Mouse (Mus musculus) embryonic facial prominence, embryonic 15.5 days (tissue): ENCODE data around the gene BC035044. TPM values are rescaled to one million over a fixed set of nuclear protein-coding genes. Genes with fewer than 3 reads are reported as not detected.

Experiments
- ATAC-seq: fragments of 200-750 bp; cut with Nextera tagmentation; 2 replicates; pipeline ENCODE4 v1.8.0; 2017; ENCODE audit warnings: low read depth, moderate TSS enrichment; ENCODE audit not compliant: insufficient number of reproducible peaks, low FRiP score, low TSS enrichment
- H3K27ac ChIP-seq: fragments of 300-500 bp; sonication (generic); replicated peaks from 2 replicates; pipeline ENCODE4 v1.5.1; 2015; ENCODE audit warnings: mild to moderate bottlenecking, inconsistent platforms
- H3K27me3 ChIP-seq: fragments of 300-500 bp; sonication (generic); 2 replicates; pipeline ENCODE4 v1.6.1; 2015; ENCODE audit warnings: inconsistent platforms
- H3K36me3 ChIP-seq: fragments of 300-500 bp; sonication (generic); 2 replicates; pipeline ENCODE4 v1.6.1; 2015; ENCODE audit warnings: mild to moderate bottlenecking, inconsistent platforms
- H3K4me1 ChIP-seq: fragments of 300-500 bp; sonication (generic); 2 replicates; pipeline ENCODE4 v1.6.1; 2015; ENCODE audit warnings: inconsistent platforms
- H3K4me2 ChIP-seq: fragments of 300-500 bp; sonication (generic); replicated peaks from 2 replicates; pipeline ENCODE4 v1.6.1; 2015; ENCODE audit warnings: mild to moderate bottlenecking, inconsistent platforms
- H3K4me3 ChIP-seq: fragments of 300-500 bp; sonication (generic); replicated peaks from 2 replicates; pipeline ENCODE4 v1.5.1; 2015; ENCODE audit warnings: mild to moderate bottlenecking, inconsistent platforms
- H3K9ac ChIP-seq: fragments of 300-500 bp; sonication (generic); 2 replicates; pipeline ENCODE4 v1.6.1; 2015; ENCODE audit warnings: inconsistent platforms
- H3K9me3 ChIP-seq: fragments of 300-500 bp; sonication (generic); replicated peaks from 2 replicates; pipeline ENCODE4 v1.6.1; 2016; ENCODE audit warnings: inconsistent platforms
- WGBS: fragments of 180-500 bp; shearing (Covaris S2); methylation state at CpG from one replicate; pipeline ENCODE4 v1.1.7; 2015; 5-methylcytosine and 5-hydroxymethylcytosine counted together
- polyA plus RNA-seq: library from polyadenylated mRNA; unstranded; fragments of >200 nt; fragmentation: Nextera tagmentation; extraction: Ambion mirVana; gene quantifications from 2 replicates; pipeline ENCODE4 v1.2.1, GENCODE M21; 2015

The BC035044 gene
- polyA plus RNA-seq, 1 experiment from 2014 or later = 0.49 TPM

- no peak overlapping the region for H3K4me2 ChIP-seq
- H3K9me3 ChIP-seq = no peaks in the 10 kb centered on the region
- H3K4me3 ChIP-seq = no peak overlapping the region
- WGBS = 50% methylated on average over 2 of the region's 2 CpGs
- no peak overlapping the region for H3K27ac ChIP-seq
- H3K4me1 ChIP-seq = no peaks in the 10 kb centered on the region; the same call in 1 of the 2 replicates
- H3K36me3 ChIP-seq = no peaks in the 10 kb centered on the region
- no peaks in the 10 kb centered on the region for H3K27me3 ChIP-seq
- no peak overlapping the region for H3K9ac ChIP-seq
- ATAC-seq = no peak
These were observed 41.0 kb downstream of the BC035044 start for GRCm38 (mm10) chr6:128849902-128850301.

GRCm38 (mm10) chr6:128847401-128847800 lies 43.5 kb downstream of the BC035044 start:
- Histone ChIP-seq H3K4me3 (no peak overlapping the region), H3K4me2 (no peak overlapping the region), H3K4me1 (peaks cover 7% of the 10 kb centered on the region), H3K27me3 (no peaks in the 10 kb centered on the region), H3K36me3 (no peaks in the 10 kb centered on the region), H3K9me3 (no peaks in the 10 kb centered on the region), H3K9ac (no peak overlapping the region), H3K27ac (no peak overlapping the region)
- no peak for ATAC-seq
- WGBS = 96% methylated on average over 4 of the region's 4 CpGs

GRCm38 (mm10) chr6:128845998-128846542 lies 44.9 kb downstream of the BC035044 start:
- H3K4me2 ChIP-seq = no peak overlapping the region
- 60% methylated on average over 8 of the region's 9 CpGs for WGBS
- ATAC-seq = no peak

GRCm38 (mm10) chr6:128845319-128845979 lies 45.5 kb downstream of the BC035044 start:
- H3K27me3 ChIP-seq = no peaks in the 10 kb centered on the region
- H3K4me3 ChIP-seq = no peak overlapping the region
- no peaks in the 10 kb centered on the region for H3K9me3 ChIP-seq
- H3K4me2 ChIP-seq = no peak overlapping the region
- peaks cover 15% of the 10 kb centered on the region for H3K4me1 ChIP-seq
- no peak overlapping the region for H3K27ac ChIP-seq
- 34% methylated on average over 7 of the region's 7 CpGs for WGBS
- no peak for ATAC-seq
- H3K9ac ChIP-seq = no peak overlapping the region
- H3K36me3 ChIP-seq = no peaks in the 10 kb centered on the region

More at GRCm38 (mm10) chr6:128845998-128846542, 44.9 kb downstream of the BC035044 start:
- Histone ChIP-seq H3K9me3 (no peaks in the 10 kb centered on the region), H3K4me3 (no peak overlapping the region), H3K36me3 (no peaks in the 10 kb centered on the region), H3K4me1 (peaks cover 15% of the 10 kb centered on the region), H3K27ac (no peak overlapping the region), H3K9ac (no peak overlapping the region), H3K27me3 (no peaks in the 10 kb centered on the region)

GRCm38 (mm10) chr6:128844586-128845080 lies 46.3 kb downstream of the BC035044 start:
- WGBS = 75% methylated on average over 5 of the region's 5 CpGs
- Histone ChIP-seq H3K4me1 (peaks cover 19% of the 10 kb centered on the region), H3K4me3 (no peak overlapping the region), H3K27me3 (no peaks in the 10 kb centered on the region), H3K9me3 (no peaks in the 10 kb centered on the region), H3K27ac (peak overlapping the region; percentile 95; the same call in 1 of the 2 replicates), H3K9ac (no peak overlapping the region), H3K36me3 (no peaks in the 10 kb centered on the region), H3K4me2 (peak overlapping the region; percentile 62; the same call in 1 of the 2 replicates)
- ATAC-seq = no peak

GRCm38 (mm10) chr6:128844131-128844530 lies 46.8 kb downstream of the BC035044 start:
- peaks cover 22% of the 10 kb centered on the region for H3K4me1 ChIP-seq
- 0 out of 2 replicates have a peak overlapping the region, but pooled peaks have one; percentile 69 for H3K9ac ChIP-seq
- H3K27me3 ChIP-seq = no peaks in the 10 kb centered on the region
- no peaks in the 10 kb centered on the region for H3K9me3 ChIP-seq
- H3K4me3 ChIP-seq = peak overlapping the region; percentile 66
- H3K4me2 ChIP-seq = peak overlapping the region; percentile 62
- WGBS = 24% methylated on average over 8 of the region's 8 CpGs
- H3K27ac ChIP-seq = peak overlapping the region; percentile 95
- no peaks in the 10 kb centered on the region for H3K36me3 ChIP-seq
- no peak for ATAC-seq

GRCm38 (mm10) chr6:128843479-128843992 lies 47.4 kb downstream of the BC035044 start:
- peak; percentile 27 for ATAC-seq
- under 1% methylated on average over 22 of the region's 22 CpGs for WGBS

GRCm38 (mm10) chr6:128842945-128843478 lies 47.9 kb downstream of the BC035044 start:
- Histone ChIP-seq H3K9ac (peak overlapping the region; percentile 69), H3K27ac (peak overlapping the region; percentile 95), H3K27me3 (no peaks in the 10 kb centered on the region), H3K4me3 (peak overlapping the region; percentile 66), H3K9me3 (no peaks in the 10 kb centered on the region), H3K4me1 (peaks cover 22% of the 10 kb centered on the region), H3K36me3 (no peaks in the 10 kb centered on the region), H3K4me2 (peak overlapping the region; percentile 62)
- peak; percentile 83 for ATAC-seq
- under 1% methylated on average over 44 of the region's 44 CpGs for WGBS

More at GRCm38 (mm10) chr6:128843479-128843992, 47.4 kb downstream of the BC035044 start:
- Histone ChIP-seq H3K4me1 (peaks cover 22% of the 10 kb centered on the region), H3K27me3 (no peaks in the 10 kb centered on the region), H3K9me3 (no peaks in the 10 kb centered on the region), H3K27ac (peak overlapping the region; percentile 95), H3K4me3 (peak overlapping the region; percentile 66), H3K4me2 (peak overlapping the region; percentile 62), H3K36me3 (no peaks in the 10 kb centered on the region), H3K9ac (peak overlapping the region; percentile 69)

- no peaks in the 10 kb centered on the region for H3K36me3 ChIP-seq
- no peaks in the 10 kb centered on the region for H3K9me3 ChIP-seq
- H3K27me3 ChIP-seq = no peaks in the 10 kb centered on the region
- peak overlapping the region; percentile 66 for H3K4me3 ChIP-seq
- H3K27ac ChIP-seq = peak overlapping the region; percentile 95
- H3K4me2 ChIP-seq = peak overlapping the region; percentile 61
- WGBS = under 1% methylated on average over 20 of the region's 20 CpGs
- peaks cover 22% of the 10 kb centered on the region for H3K4me1 ChIP-seq
- H3K9ac ChIP-seq = peak overlapping the region; percentile 50
- no peak for ATAC-seq
These were observed 48.5 kb downstream of the BC035044 start for GRCm38 (mm10) chr6:128842356-128842944.

GRCm38 (mm10) chr6:128841327-128842089 lies 49.4 kb downstream of the BC035044 start:
- Histone ChIP-seq H3K4me1 (peaks cover 29% of the 10 kb centered on the region), H3K27ac (peak overlapping the region; percentile 95), H3K9ac (no peak overlapping the region), H3K4me2 (peak overlapping the region; percentile 61), H3K27me3 (no peaks in the 10 kb centered on the region), H3K36me3 (no peaks in the 10 kb centered on the region), H3K4me3 (peak overlapping the region; percentile 66), H3K9me3 (no peaks in the 10 kb centered on the region)
- 37% methylated on average over 4 of the region's 4 CpGs for WGBS
- ATAC-seq = no peak
